Mouse (Mus musculus): ENCODE results near the gene C330007P06Rik. TPM values are rescaled to one million over a fixed set of nuclear protein-coding genes. Genes with fewer than 3 reads are reported as not detected.
"Not testable (repeated sequence)": the region's sequence is repeated elsewhere in the genome, so short reads cannot be mapped to it uniquely, and the experiment has no call there.

Gene C330007P06Rik
- polyA plus RNA-seq (2016; fragmentation: Nextera tagmentation; extraction: Ambion mirVana) = 25.1 and 31.5 TPM in 2 replicates

- Histone ChIP-seq H3K27ac (peak within 1 kb of the TSS; percentile 90), H3K36me3 (0 out of 2 replicates have a peak, but pooled peaks cover 3% of the 10 kb centered on the region), H3K4me1 (replicated peaks) (peaks cover 7% of the 10 kb centered on the region), H3K9me3 (peaks cover 7% of the 10 kb centered on the region; the same call in 1 of the 2 replicates), H3K27me3 (ENCODE audit: insufficient read depth, poor library complexity, severe bottlenecking) (no peaks in the 10 kb centered on the region), H3K4me3 (peak within 1 kb of the TSS; percentile 73)
- 24% methylated on average over 8 of the region's 8 CpGs for WGBS
- DNase-seq (ENCODE audit: low spot score) = no peak
Observed at GRCm38 (mm10) chrX:36873765-36874164, at the start of gene C330007P06Rik, which contains the start of gene Ube2a. Gene C330007P06Rik, minus strand, starts transcription at chrX:36874111. Gene Ube2a, plus strand, starts transcription at chrX:36873900.

- Histone ChIP-seq H3K36me3 (peaks cover 6% of the 10 kb centered on the region; the same call in 1 of the 2 replicates), H3K4me1 (replicated peaks) (no peaks in the 10 kb centered on the region), H3K27me3 (ENCODE audit: insufficient read depth, poor library complexity, severe bottlenecking) (no peaks in the 10 kb centered on the region), H3K4me3 (no peak overlapping the region), H3K27ac (no peak overlapping the region), H3K9me3 (no peaks in the 10 kb centered on the region)
- WGBS = 89% methylated on average over 4 of the region's 4 CpGs
- no peak for DNase-seq (ENCODE audit: low spot score)
Observed at GRCm38 (mm10) chrX:36921346-36921745, 47.4 kb upstream of the C330007P06Rik start.

DNA sequence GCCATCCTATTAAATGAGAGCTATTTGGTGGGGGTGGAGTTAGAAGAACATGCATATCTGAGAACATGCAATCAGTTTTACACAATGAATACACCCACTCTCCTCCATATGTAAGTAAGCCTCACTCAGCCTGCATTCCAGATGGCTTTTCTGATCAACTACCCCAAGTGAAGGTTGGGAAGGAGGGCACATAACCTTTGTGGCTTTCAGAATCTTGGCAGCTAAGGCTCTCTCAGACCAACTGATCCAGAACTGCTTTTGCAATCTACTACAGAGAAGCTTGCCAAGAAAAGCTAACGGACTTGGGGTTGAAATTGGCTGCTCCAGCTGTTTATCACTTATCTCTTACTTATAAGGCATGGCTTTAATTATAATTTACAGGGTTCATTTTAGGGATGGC, 43.8 kb upstream of the C330007P06Rik start:
- WGBS = 78% methylated on average over 1 of the region's 1 CpGs
- Histone ChIP-seq H3K36me3 (peaks cover 6% of the 10 kb centered on the region; the same call in 1 of the 2 replicates), H3K4me3 (no peak overlapping the region), H3K4me1 (replicated peaks) (no peaks in the 10 kb centered on the region), H3K27ac (no peak overlapping the region), H3K9me3 (no peaks in the 10 kb centered on the region), H3K27me3 (ENCODE audit: insufficient read depth, poor library complexity, severe bottlenecking) (no peaks in the 10 kb centered on the region)
- DNase-seq (ENCODE audit: low spot score) = no peak

DNA sequence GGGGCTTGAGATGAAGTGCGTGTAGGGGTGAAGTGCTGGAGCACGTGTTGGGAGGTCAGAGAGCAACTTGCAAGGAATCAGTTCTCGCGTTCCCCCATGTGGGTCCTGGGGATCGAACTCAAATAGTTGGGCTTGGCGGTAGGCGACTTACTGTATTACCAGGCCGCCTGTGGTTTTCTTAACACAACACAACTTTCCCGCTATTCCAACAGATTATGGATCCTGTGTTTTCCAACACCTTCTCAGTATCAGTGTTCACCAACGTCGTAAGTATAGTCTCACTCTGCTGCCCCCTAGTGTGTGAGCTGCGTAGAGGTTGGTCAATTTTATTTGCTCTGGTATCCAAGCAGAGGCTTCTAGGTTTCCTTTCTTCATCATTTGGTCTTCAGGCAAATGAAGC, 37.4 kb upstream of the C330007P06Rik start:
- Histone ChIP-seq H3K36me3 (no peaks in the 10 kb centered on the region), H3K4me3 (no peak overlapping the region), H3K9me3 (no peaks in the 10 kb centered on the region), H3K4me1 (replicated peaks) (no peaks in the 10 kb centered on the region), H3K27me3 (ENCODE audit: insufficient read depth, poor library complexity, severe bottlenecking) (no peaks in the 10 kb centered on the region), H3K27ac (no peak overlapping the region)
- 42% methylated on average over 12 of the region's 12 CpGs for WGBS
- peak; percentile 36 for DNase-seq (ENCODE audit: low spot score)

- H3K36me3 ChIP-seq = no peaks in the 10 kb centered on the region
- H3K4me3 ChIP-seq = no peak overlapping the region
- peaks cover 3% of the 10 kb centered on the region; the same call in 1 of the 2 replicates for H3K9me3 ChIP-seq
- no peak for DNase-seq (ENCODE audit: low spot score)
- WGBS = 43% methylated on average over 5 of the region's 5 CpGs
- H3K27me3 ChIP-seq (ENCODE audit: insufficient read depth, poor library complexity, severe bottlenecking) = no peaks in the 10 kb centered on the region
- H3K27ac ChIP-seq = no peak overlapping the region
- no peaks in the 10 kb centered on the region for H3K4me1 ChIP-seq (replicated peaks)
Observed at GRCm38 (mm10) chrX:36906539-36906938, 32.6 kb upstream of the C330007P06Rik start.

GRCm38 (mm10) chrX:36903115-36903768, 29.3 kb upstream of the C330007P06Rik start:
- H3K27ac ChIP-seq = peak overlapping the region; percentile 89
- peak; percentile 89 for DNase-seq (ENCODE audit: low spot score)
- H3K4me3 ChIP-seq = peak overlapping the region; percentile 67
- WGBS = 21% methylated on average over 32 of the region's 32 CpGs
- H3K4me1 ChIP-seq (replicated peaks) = no peaks in the 10 kb centered on the region
- no peaks in the 10 kb centered on the region for H3K36me3 ChIP-seq
- no peaks in the 10 kb centered on the region for H3K27me3 ChIP-seq (ENCODE audit: insufficient read depth, poor library complexity, severe bottlenecking)
- H3K9me3 ChIP-seq = peaks cover 3% of the 10 kb centered on the region; the same call in 1 of the 2 replicates

GRCm38 (mm10) chrX:36902321-36903114, 28.6 kb upstream of the C330007P06Rik start, which contains the start of gene Nkrf:
Gene Nkrf, minus strand, starts transcription at chrX:36902899.
- Histone ChIP-seq H3K9me3 (peaks cover 3% of the 10 kb centered on the region; the same call in 1 of the 2 replicates), H3K27ac (peak within 1 kb of the TSS; percentile 89), H3K4me3 (peak within 1 kb of the TSS; percentile 67), H3K36me3 (no peaks in the 10 kb centered on the region), H3K4me1 (replicated peaks) (no peaks in the 10 kb centered on the region), H3K27me3 (ENCODE audit: insufficient read depth, poor library complexity, severe bottlenecking) (no peaks in the 10 kb centered on the region)
- DNase-seq (ENCODE audit: low spot score) = peak; percentile 50
- WGBS = 17% methylated on average over 37 of the region's 47 CpGs

GRCm38 (mm10) chrX:36901655-36902054, 27.7 kb upstream of the C330007P06Rik start:
- Histone ChIP-seq H3K36me3 (no peaks in the 10 kb centered on the region), H3K27ac (peak overlapping the region; percentile 89), H3K4me3 (peak overlapping the region; percentile 67), H3K9me3 (peaks cover 3% of the 10 kb centered on the region; the same call in 1 of the 2 replicates), H3K27me3 (ENCODE audit: insufficient read depth, poor library complexity, severe bottlenecking) (no peaks in the 10 kb centered on the region), H3K4me1 (replicated peaks) (no peaks in the 10 kb centered on the region)
- WGBS = 42% methylated on average over 3 of the region's 3 CpGs
- DNase-seq (ENCODE audit: low spot score) = no peak

- 19% methylated on average over 1 of the region's 1 CpGs for WGBS
- H3K4me1 ChIP-seq (replicated peaks); H3K27me3 ChIP-seq (ENCODE audit: insufficient read depth, poor library complexity, severe bottlenecking); H3K4me3 ChIP-seq; H3K9me3 ChIP-seq; DNase-seq (ENCODE audit: low spot score); H3K36me3 ChIP-seq; H3K27ac ChIP-seq: not testable (repeated sequence)
Observed at GRCm38 (mm10) chrX:36898931-36899330, 25.0 kb upstream of the C330007P06Rik start.

- Histone ChIP-seq H3K27ac (no peak overlapping the region), H3K36me3 (peaks cover 59% of the 10 kb centered on the region), H3K4me3 (no peak overlapping the region), H3K27me3 (ENCODE audit: insufficient read depth, poor library complexity, severe bottlenecking) (no peaks in the 10 kb centered on the region), H3K4me1 (replicated peaks) (no peaks in the 10 kb centered on the region), H3K9me3 (no peaks in the 10 kb centered on the region)
- no peak for DNase-seq (ENCODE audit: low spot score)
- WGBS = 86% methylated on average over 1 of the region's 1 CpGs
Observed at GRCm38 (mm10) chrX:36884719-36885118, 10.8 kb upstream of the C330007P06Rik start.

- Histone ChIP-seq H3K27ac (peak overlapping the region; percentile 90), H3K27me3 (ENCODE audit: insufficient read depth, poor library complexity, severe bottlenecking) (no peaks in the 10 kb centered on the region), H3K4me1 (replicated peaks) (peaks cover 7% of the 10 kb centered on the region), H3K36me3 (0 out of 2 replicates have a peak, but pooled peaks cover 3% of the 10 kb centered on the region), H3K9me3 (peaks cover 7% of the 10 kb centered on the region; the same call in 1 of the 2 replicates), H3K4me3 (peak overlapping the region; percentile 73)
- 13% methylated on average over 36 of the region's 36 CpGs for WGBS
- DNase-seq (ENCODE audit: low spot score) = peak; percentile 29
Observed at GRCm38 (mm10) chrX:36874704-36875128, 805 bp upstream of the C330007P06Rik start.

GRCm38 (mm10) chrX:36874178-36874696, 326 bp upstream of the C330007P06Rik start:
- WGBS = 10% methylated on average over 57 of the region's 57 CpGs
- peak overlapping the region; percentile 90 for H3K27ac ChIP-seq
- peak overlapping the region; percentile 73 for H3K4me3 ChIP-seq
- H3K27me3 ChIP-seq (ENCODE audit: insufficient read depth, poor library complexity, severe bottlenecking) = no peaks in the 10 kb centered on the region
- 0 out of 2 replicates have a peak, but pooled peaks cover 3% of the 10 kb centered on the region for H3K36me3 ChIP-seq
- peak; percentile 87 for DNase-seq (ENCODE audit: low spot score)
- H3K4me1 ChIP-seq (replicated peaks) = peaks cover 7% of the 10 kb centered on the region
- H3K9me3 ChIP-seq = peaks cover 7% of the 10 kb centered on the region; the same call in 1 of the 2 replicates
